Mouse (Mus musculus) left cerebral cortex, postnatal 36 days (tissue): ENCODE results near the gene Susd6. TPM values are rescaled to one million over a fixed set of nuclear protein-coding genes. Genes with fewer than 3 reads are reported as not detected.
"Not testable (repeated sequence)": the region's sequence is repeated elsewhere in the genome, so short reads cannot be mapped to it uniquely, and the experiment has no call there.

ENCODE experiments used
- DNase-seq, 2 experiments: peaks; one replicate each; pipeline ENCODE4 v3.0.0; 2021 to 2022; ENCODE audit warnings: low spot score in 2 of 2, mixed read lengths in 1 of 2
- intact Hi-C: fragments of 180-260 bp; cut with DNase I; formaldehyde crosslinking; loops from one replicate; pipeline ENCODE4 v1.15.1; 2025
- total RNA-seq, 2 experiments: library from RNA; stranded (reverse); gene quantifications; 2 replicates each; pipeline ENCODE4 v1.2.3; 2021

Gene Susd6
- total RNA-seq, 2 experiments from 2014 or later: 31.6 to 40.0 TPM

DNA sequence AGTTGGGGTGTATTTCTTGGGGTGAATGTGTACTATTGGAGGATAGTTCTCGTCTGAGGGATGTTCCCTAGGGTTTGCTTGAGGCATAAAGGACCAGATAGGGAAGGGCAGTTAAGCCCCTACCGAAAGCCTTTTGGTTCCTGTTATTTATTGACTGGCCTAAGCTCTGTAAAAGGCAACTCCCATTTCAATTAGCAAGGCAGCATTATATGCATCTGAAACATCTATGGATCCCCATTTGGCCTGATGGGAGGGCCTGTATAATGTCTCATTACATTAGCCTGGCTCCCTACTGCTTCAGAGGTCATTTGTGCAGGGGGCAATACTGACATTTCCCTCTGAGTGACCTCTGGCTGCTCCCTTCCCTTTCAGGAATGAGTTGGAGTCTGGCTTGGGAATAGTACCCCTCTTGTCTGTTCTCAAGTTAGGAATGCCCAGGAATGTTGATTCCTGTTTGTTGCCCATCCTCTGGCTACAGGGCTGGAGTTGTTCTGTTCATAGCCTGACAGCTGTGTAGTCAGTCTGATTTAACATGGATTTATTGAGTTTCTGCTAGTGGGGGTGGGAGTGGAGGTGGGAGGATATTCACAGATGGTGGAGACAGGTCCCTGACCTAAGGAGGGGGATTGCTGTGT lies 17.3 kb downstream of the Susd6 start:
- intact Hi-C loops: no loop called here
- DNase-seq: no peak

DNA sequence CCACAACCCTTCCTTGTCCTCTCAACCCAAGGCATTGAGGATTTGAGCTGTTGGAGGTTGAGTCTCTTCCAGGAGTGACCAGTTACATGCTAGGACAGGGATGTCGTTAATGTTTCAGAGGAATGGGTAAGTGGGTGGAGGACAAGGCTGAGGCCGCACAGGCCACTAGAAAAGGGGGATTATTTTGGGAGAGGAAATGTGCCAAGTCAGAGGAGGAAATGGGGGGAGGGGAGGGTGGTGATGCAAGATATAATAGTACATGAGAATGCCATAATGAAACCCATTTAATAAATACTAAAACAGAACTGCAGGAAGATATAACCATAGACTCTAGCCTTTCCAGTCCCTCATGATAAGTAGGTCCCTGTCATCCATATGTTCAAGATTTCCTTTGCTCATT lies 19.7 kb downstream of the Susd6 start:
- intact Hi-C loops: no loop called here
- DNase-seq: no peak

DNA sequence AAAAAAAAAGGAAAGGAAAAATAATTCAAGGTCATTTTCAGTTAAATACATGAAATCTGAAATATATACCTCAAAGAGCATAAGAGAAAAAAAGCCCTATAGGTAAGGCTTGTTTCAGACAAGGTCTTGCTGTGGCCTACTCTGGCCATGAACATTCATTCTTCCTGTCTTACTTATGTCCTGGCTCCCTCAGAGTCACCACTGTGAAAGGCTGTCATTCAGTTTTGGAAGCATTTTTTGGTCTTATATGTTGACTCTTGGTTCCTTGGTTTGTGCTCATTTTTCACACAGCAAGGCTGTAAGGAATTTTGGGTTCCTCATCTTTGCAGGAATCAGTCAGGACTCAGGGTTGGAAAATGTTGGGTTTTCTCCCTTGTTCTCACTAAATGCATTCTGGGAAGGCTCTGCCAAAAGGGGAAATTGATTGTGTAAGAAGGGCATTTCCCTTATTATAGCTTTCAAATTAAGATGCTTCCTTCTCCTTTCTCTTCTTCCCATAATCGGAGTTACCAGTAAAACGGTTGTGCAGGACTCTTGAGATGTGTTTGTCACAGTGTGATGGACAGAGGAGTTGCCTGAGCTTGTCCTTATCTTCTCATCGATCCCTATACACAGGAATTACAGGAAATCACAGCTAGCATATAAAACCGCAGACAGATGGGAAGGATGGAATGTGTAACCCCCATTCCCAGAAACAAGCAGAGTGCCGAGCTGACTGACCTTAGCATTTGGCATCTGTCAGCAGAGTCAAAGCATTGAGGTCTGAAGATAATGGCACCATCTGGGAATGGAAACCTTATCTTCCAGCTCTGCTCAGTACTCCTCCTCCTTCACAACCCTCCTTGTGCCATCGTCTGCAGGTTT lies 21.6 kb downstream of the Susd6 start:
- intact Hi-C loops: no loop called here
- DNase-seq: no peak

DNA sequence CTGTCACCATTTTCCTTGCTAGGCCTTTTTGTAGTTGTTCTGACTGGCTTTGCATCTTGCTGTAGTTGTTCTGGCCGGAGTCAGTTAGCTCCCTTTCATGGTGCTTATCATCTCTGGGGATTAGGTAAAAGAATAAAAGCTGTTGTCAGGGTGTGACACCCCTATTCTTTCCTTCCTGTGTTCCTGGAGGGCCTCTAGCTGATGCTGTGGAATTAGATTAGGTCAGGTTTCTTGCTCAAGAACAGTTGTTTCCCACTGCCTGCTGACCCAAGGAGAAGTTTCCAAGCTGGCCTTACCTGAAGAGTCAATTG lies 22.2 kb downstream of the Susd6 start:
- intact Hi-C loops: no loop called here
- no peak for DNase-seq

DNA sequence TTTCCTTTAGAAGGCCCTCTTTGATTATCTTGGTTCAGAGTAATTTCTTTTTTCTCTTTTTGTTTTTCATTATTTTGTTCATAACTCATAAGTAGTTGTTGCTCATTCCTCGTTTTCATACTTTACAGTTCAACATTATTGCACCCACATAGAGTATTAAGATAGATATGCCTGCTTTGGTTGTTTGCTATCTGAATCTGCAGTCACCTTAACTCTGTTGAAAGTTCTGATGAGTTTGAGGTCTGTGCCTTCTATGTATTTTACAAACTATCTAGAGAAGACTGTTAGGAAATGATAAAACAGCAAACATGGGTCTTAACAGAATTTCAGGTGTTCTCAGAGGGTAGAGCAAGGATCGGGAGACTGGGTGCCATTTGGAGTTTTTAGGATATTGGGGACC lies 23.1 kb downstream of the Susd6 start:
- DNase-seq: no peak
- intact Hi-C loops: no loop called here

DNA sequence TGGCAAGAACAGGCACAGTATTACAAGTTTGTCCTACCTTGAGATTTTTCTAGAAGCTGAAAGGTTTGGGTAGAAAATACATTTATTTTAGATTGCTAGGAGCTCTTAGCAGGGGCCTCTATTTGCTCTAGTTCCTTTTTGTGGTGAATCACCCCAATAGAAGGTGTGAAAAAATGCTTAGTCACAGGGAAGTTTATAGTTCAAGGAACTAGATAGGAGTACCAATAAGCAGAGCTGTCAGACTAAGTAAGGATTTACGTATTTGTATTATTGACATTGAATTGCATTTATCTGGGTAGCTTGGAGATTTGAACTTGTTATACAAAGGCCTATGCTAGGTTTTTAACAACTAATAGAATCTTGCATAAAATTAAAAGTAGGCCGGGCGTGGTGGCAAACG lies 23.6 kb downstream of the Susd6 start:
- intact Hi-C loops: no loop called here
- no peak for DNase-seq

DNA sequence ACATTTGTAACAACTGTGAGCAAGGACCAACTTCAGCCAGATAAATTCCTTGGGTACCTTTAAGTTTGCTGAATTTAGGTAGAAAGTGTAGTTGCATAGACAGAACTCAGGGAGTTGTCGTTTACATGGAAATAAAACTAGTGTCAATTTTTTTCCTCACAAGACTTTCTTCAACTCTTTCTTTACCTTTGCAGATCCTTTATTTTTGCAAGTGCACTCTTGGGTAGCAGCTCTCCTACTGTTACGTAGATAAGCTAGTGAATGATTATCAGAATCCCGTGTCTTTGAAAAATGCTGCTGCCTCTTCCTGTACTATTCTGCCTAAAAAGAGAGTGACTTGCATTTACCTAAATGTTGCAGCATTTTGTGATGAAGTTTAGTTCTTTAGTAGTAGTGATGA lies 24.2 kb downstream of the Susd6 start:
- intact Hi-C loops: no loop called here
- no peak for DNase-seq

DNA sequence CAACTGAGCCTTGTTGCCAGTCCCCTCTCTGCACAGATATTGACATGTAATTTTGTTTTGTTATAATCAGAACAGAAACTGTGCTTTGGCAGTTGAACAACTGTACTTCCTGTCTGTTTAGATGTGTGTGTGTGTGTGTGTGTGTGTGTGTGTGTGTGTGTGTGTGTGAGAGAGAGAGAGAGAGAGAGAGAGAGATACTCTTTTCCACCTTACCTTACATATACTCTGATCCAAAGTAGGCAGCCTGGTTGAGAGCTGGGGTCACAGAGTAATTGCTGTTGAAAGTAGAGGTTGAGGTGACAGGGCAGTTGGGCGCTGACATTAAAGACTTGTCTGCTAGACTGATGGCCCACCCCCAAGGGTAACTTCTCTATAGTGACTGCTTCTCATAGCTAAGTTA lies 25.0 kb downstream of the Susd6 start:
- DNase-seq: no peak
- intact Hi-C loops: no loop called here

DNA sequence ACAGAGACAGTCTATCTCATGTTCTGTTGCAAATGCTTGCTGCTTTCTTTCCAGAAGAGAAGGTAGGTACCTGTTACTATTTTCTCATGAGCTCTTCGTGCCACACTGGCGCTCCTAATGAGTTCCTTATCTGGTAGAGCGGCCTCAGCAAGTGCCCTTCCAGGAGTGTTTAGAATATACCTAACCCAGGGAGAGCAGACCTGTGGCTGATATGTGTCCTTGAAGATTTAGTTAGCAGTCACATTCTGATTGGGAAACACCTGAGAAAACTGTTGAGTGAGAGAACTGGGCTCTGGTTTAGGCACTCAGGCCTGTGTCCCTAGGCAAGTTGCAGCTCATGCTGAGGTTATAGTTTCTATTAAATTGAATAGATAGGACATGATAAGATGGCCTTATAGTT lies 25.6 kb downstream of the Susd6 start:
- intact Hi-C loops: no loop called here
- no peak for DNase-seq

DNA sequence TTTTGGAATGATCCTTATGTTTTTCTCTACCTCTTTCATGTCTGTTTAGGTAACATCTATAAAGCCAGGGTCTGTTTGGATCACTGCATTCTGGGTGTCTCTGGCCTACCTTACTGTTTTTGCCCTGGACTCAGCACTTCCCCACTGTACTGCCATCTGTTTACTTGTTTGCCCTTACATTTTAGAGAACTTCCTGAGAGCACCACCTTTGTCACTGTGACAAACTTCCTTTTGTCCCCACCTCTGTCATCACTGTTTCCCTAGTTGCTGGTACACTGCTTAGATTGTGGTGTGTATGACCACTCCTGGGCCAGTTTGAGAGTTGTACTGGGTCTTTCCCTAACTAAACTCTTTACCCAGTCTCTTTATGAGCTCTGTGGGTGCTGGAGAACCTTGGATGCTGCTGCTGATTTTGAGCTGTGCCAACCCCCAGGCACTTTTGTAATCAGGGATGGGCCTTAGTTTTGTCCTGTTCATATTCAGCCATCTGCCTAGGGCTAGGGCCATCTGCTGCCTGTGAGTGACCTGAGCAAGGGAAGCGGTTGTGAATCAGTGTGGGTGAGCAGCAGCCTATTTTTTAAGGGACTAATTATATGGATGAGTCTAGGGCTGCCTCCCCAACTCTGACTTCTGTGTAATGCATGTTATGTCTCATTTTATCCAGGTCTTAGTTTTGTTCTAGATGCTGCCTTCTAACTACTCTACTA lies 26.2 kb downstream of the Susd6 start:
- DNase-seq: no peak
- intact Hi-C loops: no loop called here

DNA sequence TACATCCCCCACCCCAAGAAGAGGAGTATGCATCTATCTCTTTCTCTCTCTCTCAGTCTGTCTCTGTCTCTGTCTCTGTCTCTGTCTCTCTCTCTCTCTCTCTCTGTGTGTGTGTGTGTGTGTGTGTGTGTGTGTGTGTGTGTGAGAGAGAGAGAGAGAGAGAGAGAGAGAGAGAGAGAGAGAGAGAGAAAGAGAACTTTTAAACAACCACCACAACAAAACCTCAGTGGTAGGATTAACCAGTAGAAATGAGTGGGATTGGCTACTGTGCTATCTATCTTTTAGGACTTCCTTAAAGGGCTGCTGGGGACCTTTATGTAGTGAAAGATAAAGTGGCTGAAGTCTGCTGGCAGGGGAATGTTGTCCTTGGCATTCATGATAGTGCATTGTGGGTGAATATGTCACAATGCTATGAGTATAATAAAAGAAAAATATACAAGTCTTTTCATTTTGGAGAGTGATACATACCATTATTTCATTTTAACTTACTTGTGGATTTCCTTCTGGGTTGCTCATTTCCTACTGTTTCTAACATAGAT lies 27.5 kb downstream of the Susd6 start:
- no peak for DNase-seq
- intact Hi-C loops: no loop called here

DNA sequence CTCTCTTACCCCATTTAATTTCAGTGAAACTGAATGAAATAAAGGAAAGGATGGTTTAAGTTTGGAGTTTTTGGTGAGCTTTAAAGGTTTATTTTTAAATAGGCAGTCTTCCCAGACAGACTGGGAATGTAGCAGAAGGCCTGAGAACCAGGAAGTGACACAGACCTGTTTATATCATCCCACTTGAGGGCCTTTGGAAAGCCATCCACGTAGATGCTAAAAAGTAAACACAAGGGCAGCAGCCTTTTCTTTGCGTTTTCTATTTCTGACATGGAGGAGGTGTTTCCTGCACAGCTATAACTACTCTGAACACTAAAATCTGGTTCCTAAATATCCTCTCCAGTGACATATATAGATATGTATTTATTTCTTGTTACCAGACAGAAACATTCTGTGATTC lies 28.7 kb downstream of the Susd6 start:
- intact Hi-C loops: not testable (repeated sequence)

DNA sequence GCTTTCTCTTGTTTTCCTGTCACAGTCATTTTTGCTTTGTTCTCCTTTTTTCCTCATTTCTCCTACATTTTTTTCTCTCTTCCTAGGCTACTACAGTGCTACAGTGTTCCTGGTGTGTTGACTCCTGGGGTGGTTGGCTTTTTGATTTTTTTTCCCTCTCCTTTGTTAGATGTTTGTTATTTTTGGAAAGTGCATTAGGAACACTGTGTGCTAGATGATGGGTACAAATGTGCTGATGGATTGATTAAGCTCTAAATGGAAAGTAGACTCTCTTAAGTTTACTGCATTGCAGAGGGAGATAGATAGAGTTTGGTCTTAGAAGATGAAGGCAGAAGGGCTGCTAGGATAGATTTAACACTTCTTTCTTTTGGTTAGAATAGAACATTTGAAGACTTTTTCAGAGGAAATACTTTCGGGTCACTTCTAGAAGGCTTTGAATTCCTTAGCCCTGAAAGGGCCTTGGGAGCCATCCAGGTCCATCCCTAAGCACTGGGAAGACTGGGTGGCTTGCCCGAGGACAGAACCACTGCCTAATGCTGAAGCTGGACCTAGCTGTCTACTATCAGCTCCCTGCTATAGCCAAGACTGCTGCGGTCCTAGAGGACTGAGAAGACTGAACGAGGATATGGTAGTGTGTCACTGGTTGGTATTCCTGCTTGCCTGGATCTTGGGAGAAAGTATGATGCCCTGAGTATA lies 31.1 kb downstream of the Susd6 start:
- intact Hi-C loops: no loop called here
- DNase-seq: no peak

More for the DNA sequence above, 28.7 kb downstream of the Susd6 start:
- DNase-seq: not testable (repeated sequence)

DNA sequence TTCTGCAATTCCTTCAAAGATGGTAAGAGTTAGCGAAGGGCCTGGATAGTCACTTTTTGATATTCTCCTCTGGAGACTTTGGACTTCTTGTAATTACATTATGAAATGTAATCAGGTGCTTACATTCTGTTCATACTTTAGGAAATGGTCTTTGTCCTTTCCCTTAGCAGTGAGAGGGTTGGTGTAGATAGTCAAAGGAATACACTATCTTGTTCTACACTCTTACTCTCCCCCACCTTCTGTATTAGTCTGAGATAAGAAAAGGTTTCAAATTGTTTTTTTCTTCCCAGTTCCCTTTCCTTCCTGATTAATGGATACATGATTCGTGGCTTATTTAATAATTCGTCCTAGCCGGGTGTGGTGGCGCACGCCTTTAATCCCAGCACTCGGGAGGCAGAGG lies 32.2 kb downstream of the Susd6 start:
- intact Hi-C loops: no loop called here
- no peak for DNase-seq

DNA sequence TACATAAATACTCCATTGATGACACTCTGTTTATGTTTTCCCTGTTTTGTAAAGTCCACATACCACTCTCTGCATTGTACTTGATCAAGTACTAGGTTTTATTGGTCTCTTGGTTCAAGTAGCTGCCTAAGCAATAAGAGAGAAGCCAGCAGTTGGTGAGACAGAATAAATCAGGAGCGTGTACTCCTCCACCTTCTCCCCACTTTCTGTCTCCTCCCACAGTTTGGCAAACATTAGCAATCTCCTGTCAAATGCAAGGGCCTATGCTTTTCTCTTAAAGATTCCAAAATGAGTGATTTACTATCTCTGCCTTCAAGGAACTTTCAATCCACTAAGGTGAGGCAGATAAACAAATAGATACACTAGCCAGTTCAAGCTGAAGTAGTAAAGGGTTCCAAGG lies 33.9 kb downstream of the Susd6 start:
- DNase-seq: no peak
- intact Hi-C loops: no loop called here

DNA sequence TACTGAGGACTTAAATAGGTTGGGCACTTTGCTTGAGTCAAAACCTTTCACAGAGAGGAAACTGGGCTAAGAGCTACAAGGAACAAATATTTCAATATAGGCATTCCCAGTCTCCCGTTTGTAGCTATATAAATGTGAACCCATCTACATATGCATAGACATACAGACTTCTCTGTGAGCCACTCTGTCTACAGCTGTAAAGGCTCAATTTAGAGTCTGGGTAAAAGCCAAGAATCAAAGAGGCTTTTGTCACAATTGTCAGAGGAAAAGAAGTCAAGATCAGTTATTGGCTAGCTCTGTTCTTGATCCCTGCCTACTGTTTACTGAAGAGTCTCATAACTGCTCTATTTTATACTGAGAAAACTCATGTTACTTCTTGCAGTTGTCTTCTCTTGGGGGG lies 36.1 kb downstream of the Susd6 start:
- no peak for DNase-seq
- intact Hi-C loops: no loop called here

DNA sequence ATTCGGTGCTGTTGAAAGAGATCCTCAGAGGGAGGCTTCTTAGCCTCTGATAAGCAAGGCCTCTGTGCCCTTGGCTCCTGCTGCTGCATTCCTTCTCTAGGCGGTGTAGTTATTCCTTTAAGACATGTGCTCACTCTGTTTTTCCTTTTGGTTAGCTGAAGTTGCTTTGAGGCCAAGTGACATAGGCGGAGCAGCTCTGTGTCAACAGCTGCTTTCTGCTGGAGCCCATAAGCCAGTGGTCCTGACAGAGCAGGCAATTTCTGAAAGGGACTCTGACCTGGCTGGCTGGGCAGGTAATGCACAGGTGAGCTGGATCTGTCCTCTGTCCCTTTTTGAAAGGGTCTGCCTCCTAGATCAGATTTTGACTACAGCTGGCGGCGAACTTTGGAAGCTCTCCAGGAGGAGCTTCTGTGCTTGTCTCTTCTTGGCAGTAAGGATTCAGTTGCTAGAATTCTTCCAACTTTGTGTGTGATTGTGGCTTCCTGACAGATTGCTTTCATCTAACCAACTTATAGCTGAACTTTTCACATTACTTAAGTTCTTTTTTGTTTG lies 37.2 kb downstream of the Susd6 start:
- DNase-seq: peak; percentile 33 to 34
- intact Hi-C loops: no loop called here

DNA sequence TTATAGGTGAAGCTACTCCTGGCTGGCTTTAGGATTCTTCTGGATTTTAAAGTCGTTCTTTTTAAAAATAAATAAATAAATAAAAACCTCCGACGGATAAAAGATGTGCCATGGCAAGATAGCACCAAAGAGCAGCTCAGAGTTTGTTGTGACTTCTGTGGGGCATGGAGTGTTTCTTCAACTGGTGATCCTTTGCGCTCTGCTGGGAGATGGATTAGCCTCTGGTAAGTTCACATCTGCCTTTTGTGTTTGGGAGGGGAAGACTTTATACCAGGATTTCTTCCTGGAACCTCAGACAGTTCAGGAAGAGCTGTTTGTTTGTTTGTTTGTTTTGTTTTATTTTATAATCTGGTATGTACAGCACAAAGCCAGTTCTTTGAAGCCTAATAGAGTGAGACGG lies 37.7 kb downstream of the Susd6 start:
- DNase-seq: no peak
- intact Hi-C loops: no loop called here

DNA sequence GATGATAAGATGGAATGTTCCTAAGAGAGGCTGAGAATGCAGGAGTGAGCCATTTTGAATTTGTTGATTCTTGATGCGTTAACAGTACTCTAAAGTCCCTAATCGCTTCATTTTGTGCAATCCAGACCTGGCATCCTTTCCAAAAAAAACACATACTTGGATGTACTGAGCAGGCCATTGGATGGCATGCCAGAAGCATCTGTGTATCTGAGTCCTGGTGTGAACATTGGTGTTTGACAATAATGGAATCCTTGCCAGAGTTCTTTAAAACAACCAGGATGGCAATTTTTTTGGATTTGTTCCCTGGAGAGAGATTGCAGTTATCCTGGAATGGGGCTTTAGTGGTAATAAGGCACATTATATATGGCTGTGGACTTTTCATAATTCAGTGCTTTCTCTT lies 38.6 kb downstream of the Susd6 start:
- intact Hi-C loops: no loop called here
- no peak for DNase-seq

DNA sequence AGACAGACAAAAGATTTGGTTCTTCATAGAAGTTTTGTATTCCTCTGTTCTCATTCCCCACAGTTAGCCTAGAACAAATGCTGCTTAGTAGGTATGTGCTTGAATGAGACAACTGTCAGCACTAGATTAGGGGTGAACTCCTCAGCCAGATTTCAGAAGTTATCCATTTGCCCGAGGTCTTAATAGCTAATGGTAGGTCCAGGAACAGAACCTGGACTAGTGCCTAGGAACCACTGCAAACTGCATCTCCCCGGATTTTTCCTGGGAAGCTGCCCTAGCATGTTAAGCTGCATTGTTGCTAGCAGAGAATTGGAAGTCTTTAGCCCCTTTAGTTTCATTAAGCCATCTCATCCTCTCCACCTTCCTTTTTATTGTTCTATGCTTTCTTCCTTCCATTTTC lies 39.9 kb downstream of the Susd6 start:
- intact Hi-C loops: no loop called here
- no peak for DNase-seq
